Mouse (Mus musculus) CH12.LX (cell line): ENCODE data around the gene H2-M10.1.

Experiments used
- EP300 ChIP-seq: IDR thresholded peaks from 2 replicates; pipeline ENCODE4 v1.6.1; 2011; ENCODE audit warnings: low read length, improper control_type of control experiment
- JUND ChIP-seq: conservative IDR thresholded peaks from 2 replicates; pipeline ENCODE4 v1.6.1; 2011; ENCODE audit warnings: low read depth, low read length, improper control_type of control experiment

- TF ChIP-seq EP300: no peak
- no peak for TF ChIP-seq JUND
Observed at GRCm38 (mm10) chr17:36274776-36275175, 51.2 kb downstream of the H2-M10.1 start.
